Mouse (Mus musculus) mouse embryonic stem cell (cell line): ENCODE measurements around the gene Golim4.

ENCODE experiments used
- in situ Hi-C, 2 experiments: fragments of 300-500 bp; cut with MboI; formaldehyde crosslinking; loops; 1 replicate in 1 of 2; 3 replicates in 1 of 2; pipeline ENCODE4 v1.14.3; 2019 to 2020; ENCODE audit warnings: low sequenced_read_pairs in 2 of 2, low pct_unique_long_range_greater_than_20kb in 1 of 2, mixed read lengths in 1 of 2; ENCODE audit not compliant: unreplicated experiment in 1 of 2

The Golim4 gene

DNA sequence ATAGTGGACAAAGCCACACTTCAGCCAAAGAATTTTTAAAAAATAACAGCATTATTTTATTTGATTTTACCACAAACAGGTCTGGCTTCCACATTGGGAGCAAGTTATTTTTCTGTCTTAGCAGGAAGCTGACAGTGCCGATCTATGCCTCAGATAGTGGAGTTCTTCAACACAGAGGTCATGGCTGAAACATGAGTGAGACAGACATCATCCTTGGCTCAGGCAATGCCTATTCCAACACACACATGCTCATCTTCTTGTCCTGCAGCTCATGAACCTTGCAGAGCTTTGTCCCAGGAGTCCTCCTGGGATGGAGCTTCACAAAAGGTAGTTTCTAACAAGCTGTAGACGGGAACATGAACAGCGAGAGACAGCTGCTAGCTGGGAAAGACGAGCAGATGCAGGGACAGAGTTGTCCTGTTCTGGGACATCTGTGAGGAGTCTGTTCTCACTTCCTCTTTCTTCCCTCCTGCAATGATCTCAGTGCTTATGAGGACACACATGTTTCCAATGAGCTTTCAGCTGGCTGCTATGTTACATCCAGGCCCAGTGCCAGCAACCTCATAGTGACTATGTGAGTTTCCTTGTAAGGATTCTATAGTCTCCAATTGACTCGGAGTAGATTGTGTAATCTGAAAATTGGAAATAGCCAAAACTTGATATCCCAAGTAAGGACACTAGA is 121.3 kb downstream of the Golim4 start:
- in situ Hi-C loops, result no loop called here

DNA sequence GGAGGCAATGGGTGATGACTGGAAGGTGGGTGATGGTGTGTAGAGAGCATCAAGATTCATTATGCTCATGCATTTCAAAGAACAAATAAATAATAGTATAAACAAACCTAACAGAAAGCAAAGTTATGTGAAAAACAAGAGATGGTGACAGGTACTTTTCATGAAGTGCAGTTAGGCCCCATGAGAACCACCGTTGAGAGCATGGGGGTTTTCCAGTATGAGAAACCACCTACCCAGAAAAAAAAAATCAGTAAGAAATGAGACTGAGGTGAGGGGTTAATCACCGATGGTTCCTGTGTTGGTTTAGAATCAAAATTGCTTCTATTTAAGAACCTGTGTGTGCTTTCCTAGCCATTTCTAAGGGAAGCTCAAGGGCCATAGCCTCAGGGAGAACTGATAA is 121.9 kb downstream of the Golim4 start:
- in situ Hi-C loops, result no loop called here
